Mouse (Mus musculus) intestine, embryonic 16.5 days (tissue): Measurements from ENCODE around the gene Rps8. TPM values are rescaled to one million over a fixed set of nuclear protein-coding genes. Genes with fewer than 3 reads are reported as not detected.

Experiments
- ATAC-seq: fragments of 200-750 bp; cut with Nextera tagmentation; 2 replicates; pipeline ENCODE4 v1.8.0; 2017; ENCODE audit warnings: moderate TSS enrichment, moderate library complexity
- H3K27ac ChIP-seq: fragments of 300-500 bp; sonication (generic); 2 replicates; pipeline ENCODE4 v1.5.1; 2014; ENCODE audit warnings: mild to moderate bottlenecking, low read length
- H3K27me3 ChIP-seq: fragments of 300-500 bp; sonication (generic); replicated peaks from 2 replicates; pipeline ENCODE4 v1.6.1; 2014; ENCODE audit warnings: low read length, control low read depth, mixed read lengths; ENCODE audit not compliant: control insufficient read depth, insufficient read depth
- H3K36me3 ChIP-seq: fragments of 300-500 bp; sonication (generic); 2 replicates; pipeline ENCODE4 v1.6.1; 2014; ENCODE audit warnings: low read length, control low read depth; ENCODE audit not compliant: control insufficient read depth, insufficient read depth
- H3K4me1 ChIP-seq: fragments of 300-500 bp; sonication (generic); 2 replicates; pipeline ENCODE4 v1.6.1; 2014; ENCODE audit warnings: low read length, control low read depth, mixed read lengths; ENCODE audit not compliant: control insufficient read depth, insufficient read depth
- H3K4me2 ChIP-seq: fragments of 300-500 bp; sonication (generic); 2 replicates; pipeline ENCODE4 v1.6.1; 2014; ENCODE audit warnings: low read depth, low read length, control low read depth
- H3K4me3 ChIP-seq: fragments of 300-500 bp; sonication (generic); 2 replicates; pipeline ENCODE4 v1.5.1; 2014; ENCODE audit warnings: mild to moderate bottlenecking, low read length
- H3K9ac ChIP-seq: fragments of 300-500 bp; sonication (generic); 2 replicates; pipeline ENCODE4 v1.6.1; 2014; ENCODE audit warnings: low read depth, low read length
- H3K9me3 ChIP-seq: fragments of 300-500 bp; sonication (generic); 2 replicates; pipeline ENCODE4 v1.6.1; 2016; ENCODE audit warnings: low read length, control low read depth; ENCODE audit not compliant: control insufficient read depth
- WGBS: fragments of 180-500 bp; shearing (Covaris S2); extraction: QIAGEN DNeasy Blood & Tissue Kit; methylation state at CpG from one replicate; pipeline ENCODE4 v1.1.7; 2014; 5-methylcytosine and 5-hydroxymethylcytosine counted together
- polyA plus RNA-seq: library from polyadenylated mRNA; unstranded; fragments of >200 nt; fragmentation: Nextera tagmentation; extraction: Ambion mirVana; gene quantifications from 2 replicates; pipeline ENCODE4 v1.2.1, GENCODE M21; 2015

Gene Rps8
- polyA plus RNA-seq, 1 experiment from 2014 or later = 851 TPM

GRCm38 (mm10) chr4:117136034-117136433 is 20.0 kb downstream of the Rps8 start:
- 19% methylated on average over 8 of the region's 8 CpGs for WGBS
- Histone ChIP-seq H3K4me1 (peaks cover 20% of the 10 kb centered on the region), H3K4me2 (peak overlapping the region; percentile 13; the same call in 1 of the 2 replicates), H3K27me3 (peaks cover 3% of the 10 kb centered on the region; the same call in 1 of the 2 replicates), H3K9me3 (no peaks in the 10 kb centered on the region), H3K36me3 (0 out of 2 replicates have a peak, but pooled peaks cover 5% of the 10 kb centered on the region), H3K4me3 (no peak overlapping the region), H3K9ac (peak overlapping the region; percentile 22; the same call in 1 of the 2 replicates), H3K27ac (peak overlapping the region; percentile 70)
- peak; percentile 87 for ATAC-seq

GRCm38 (mm10) chr4:117134601-117134995 is 21.4 kb downstream of the Rps8 start:
- H3K27ac ChIP-seq = peak overlapping the region; percentile 72
- H3K4me2 ChIP-seq = no peak overlapping the region
- ATAC-seq = no peak
- H3K27me3 ChIP-seq = peaks cover 3% of the 10 kb centered on the region; the same call in 1 of the 2 replicates
- 0 out of 2 replicates have a peak, but pooled peaks cover 5% of the 10 kb centered on the region for H3K36me3 ChIP-seq
- 42% methylated on average over 2 of the region's 2 CpGs for WGBS
- no peaks in the 10 kb centered on the region for H3K9me3 ChIP-seq
- no peak overlapping the region for H3K4me3 ChIP-seq
- H3K9ac ChIP-seq = peak overlapping the region; percentile 95; the same call in 1 of the 2 replicates
- peaks cover 20% of the 10 kb centered on the region for H3K4me1 ChIP-seq

- no peaks in the 10 kb centered on the region for H3K9me3 ChIP-seq
- 0 out of 2 replicates have a peak, but pooled peaks cover 5% of the 10 kb centered on the region for H3K36me3 ChIP-seq
- H3K9ac ChIP-seq = peak within 1 kb of the TSS; percentile 95
- peaks cover 3% of the 10 kb centered on the region; the same call in 1 of the 2 replicates for H3K27me3 ChIP-seq
- H3K4me1 ChIP-seq = peaks cover 20% of the 10 kb centered on the region
- peak within 1 kb of the TSS; percentile 72 for H3K27ac ChIP-seq
- ATAC-seq = peak; percentile 85
- H3K4me3 ChIP-seq = peak within 1 kb of the TSS; percentile 91
- peak within 1 kb of the TSS; percentile 99 for H3K4me2 ChIP-seq
- WGBS = 1% methylated on average over 46 of the region's 48 CpGs
Observed at GRCm38 (mm10) chr4:117133817-117134600, 22.0 kb downstream of the Rps8 start, which contains the start of gene Plk3. Gene Plk3 (minus strand): TSS chr4:117133963.

GRCm38 (mm10) chr4:117133366-117133796 is 22.7 kb downstream of the Rps8 start:
- peak overlapping the region; percentile 99 for H3K4me2 ChIP-seq
- H3K4me1 ChIP-seq = peaks cover 20% of the 10 kb centered on the region
- no peaks in the 10 kb centered on the region for H3K9me3 ChIP-seq
- under 1% methylated on average over 42 of the region's 42 CpGs for WGBS
- H3K36me3 ChIP-seq = peaks cover 6% of the 10 kb centered on the region
- peak overlapping the region; percentile 37; the same call in 1 of the 2 replicates for H3K27ac ChIP-seq
- ATAC-seq = peak; percentile 5; the same call in 1 of the 2 replicates
- peaks cover 3% of the 10 kb centered on the region; the same call in 1 of the 2 replicates for H3K27me3 ChIP-seq
- H3K9ac ChIP-seq = peak overlapping the region; percentile 95
- H3K4me3 ChIP-seq = peak overlapping the region; percentile 91

GRCm38 (mm10) chr4:117132794-117133143 is 23.3 kb downstream of the Rps8 start:
- Histone ChIP-seq H3K4me1 (peaks cover 20% of the 10 kb centered on the region), H3K27ac (no peak overlapping the region), H3K4me2 (peak overlapping the region; percentile 99), H3K27me3 (peaks cover 3% of the 10 kb centered on the region; the same call in 1 of the 2 replicates), H3K9ac (peak overlapping the region; percentile 95), H3K4me3 (peak overlapping the region; percentile 91), H3K36me3 (peaks cover 11% of the 10 kb centered on the region), H3K9me3 (no peaks in the 10 kb centered on the region)
- 29% methylated on average over 11 of the region's 11 CpGs for WGBS
- ATAC-seq = no peak

- WGBS = 49% methylated on average over 7 of the region's 7 CpGs
Observed at GRCm38 (mm10) chr4:117131890-117132793, 23.9 kb downstream of the Rps8 start.

GRCm38 (mm10) chr4:117131198-117131597 is 24.8 kb downstream of the Rps8 start:
- WGBS = 78% methylated on average over 6 of the region's 6 CpGs
- Histone ChIP-seq H3K27me3 (peaks cover 3% of the 10 kb centered on the region; the same call in 1 of the 2 replicates), H3K4me3 (no peak overlapping the region), H3K4me1 (peaks cover 25% of the 10 kb centered on the region), H3K9me3 (no peaks in the 10 kb centered on the region), H3K9ac (no peak overlapping the region), H3K36me3 (peaks cover 11% of the 10 kb centered on the region), H3K27ac (no peak overlapping the region), H3K4me2 (no peak overlapping the region)
- no peak for ATAC-seq

More at GRCm38 (mm10) chr4:117131890-117132793, 23.9 kb downstream of the Rps8 start:
- no peak for ATAC-seq
- Histone ChIP-seq H3K9ac (peak overlapping the region; percentile 95; the same call in 1 of the 2 replicates), H3K4me1 (peaks cover 20% of the 10 kb centered on the region), H3K9me3 (no peaks in the 10 kb centered on the region), H3K4me3 (peak overlapping the region; percentile 91), H3K36me3 (peaks cover 11% of the 10 kb centered on the region), H3K4me2 (no peak overlapping the region), H3K27me3 (peaks cover 3% of the 10 kb centered on the region; the same call in 1 of the 2 replicates), H3K27ac (no peak overlapping the region)

- Histone ChIP-seq H3K4me1 (peaks cover 29% of the 10 kb centered on the region), H3K9ac (no peak overlapping the region), H3K4me2 (no peak overlapping the region), H3K4me3 (no peak overlapping the region), H3K9me3 (no peaks in the 10 kb centered on the region), H3K36me3 (peaks cover 11% of the 10 kb centered on the region), H3K27ac (no peak overlapping the region), H3K27me3 (peaks cover 3% of the 10 kb centered on the region; the same call in 1 of the 2 replicates)
- WGBS = 82% methylated on average over 6 of the region's 6 CpGs
- ATAC-seq = no peak
Observed at GRCm38 (mm10) chr4:117130790-117131189, 25.3 kb downstream of the Rps8 start.
